Mouse (Mus musculus): ENCODE results near the gene Ror1. TPM values are rescaled to one million over a fixed set of nuclear protein-coding genes. Genes with fewer than 3 reads are reported as not detected.

The Ror1 gene
- polyA plus RNA-seq, 1 experiment = 0.12 TPM

DNA sequence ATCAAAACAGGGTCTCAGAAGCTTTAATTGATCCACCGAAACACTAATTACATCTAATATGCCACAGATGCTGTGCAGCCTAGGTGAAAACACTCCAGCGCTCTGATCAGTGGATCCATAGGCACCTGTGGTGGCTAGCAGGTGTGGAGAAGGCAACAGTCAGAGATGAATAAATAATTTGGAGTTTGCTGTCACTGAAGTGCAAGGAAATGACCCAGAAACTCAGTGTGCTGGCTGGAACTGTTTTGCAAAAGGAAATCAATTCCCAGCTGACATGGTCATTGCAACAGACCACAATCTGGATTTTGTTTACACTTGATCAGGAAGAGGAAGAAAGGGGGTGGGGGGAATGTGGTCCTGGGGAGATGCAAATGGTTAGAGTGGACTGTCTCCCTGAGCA lies 273.1 kb downstream of the Ror1 start:
- no peaks in the 10 kb centered on the region for H3K36me3 ChIP-seq (ENCODE audit: control insufficient read depth, insufficient read depth, low read length)
- no peak overlapping the region for H3K4me3 ChIP-seq (ENCODE audit: control insufficient read depth, low read depth, low read length)
- H3K4me1 ChIP-seq (ENCODE audit: control insufficient read depth, insufficient read depth, low read length) = no peaks in the 10 kb centered on the region; the same call in none of the 2 replicates
- H3K27ac ChIP-seq (ENCODE audit: control insufficient read depth, insufficient read depth, low read depth, low read length) = no peak overlapping the region
- TF ChIP-seq CTCF (IDR thresholded peaks at IDR 0.05; ENCODE audit: control insufficient read depth, insufficient read depth, insufficient replicate concordance, low read depth, low read length) (no peak), POLR2A (IDR thresholded peaks at IDR 0.05; ENCODE audit: control insufficient read depth, low read depth, low read length) (no peak)
- H3K27me3 ChIP-seq (ENCODE audit: control insufficient read depth, insufficient read depth, low read length) = no peaks in the 10 kb centered on the region

DNA sequence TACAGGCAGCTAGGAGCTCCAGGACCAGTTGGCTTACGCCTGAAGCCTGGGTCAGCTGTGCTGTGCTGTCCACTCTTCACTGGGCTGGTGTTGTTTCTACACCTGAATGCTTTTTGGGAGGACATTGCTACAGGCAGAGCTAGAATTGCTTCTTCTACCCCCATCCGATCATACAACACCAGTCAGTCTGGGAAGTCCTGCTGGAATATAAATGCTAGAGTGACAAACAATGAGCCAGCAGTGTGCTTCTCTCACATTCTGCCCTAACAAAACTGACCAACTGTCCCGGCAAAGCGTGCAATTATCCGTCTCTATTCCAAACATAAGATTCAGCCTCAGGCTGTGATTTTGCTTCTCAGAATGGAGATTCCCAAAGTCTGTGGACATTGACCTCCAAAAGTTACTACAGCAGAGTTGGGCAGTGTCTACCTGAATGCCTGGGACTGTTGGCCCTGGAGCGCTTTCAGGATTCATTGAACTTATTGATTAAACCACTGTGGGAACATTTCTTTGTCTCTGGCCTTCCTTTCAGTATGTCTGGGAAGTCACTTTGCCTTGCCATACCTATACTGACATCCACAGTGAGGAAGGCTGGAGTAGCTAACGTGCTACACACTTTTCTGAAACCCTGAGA lies 274.1 kb downstream of the Ror1 start:
- H3K27me3 ChIP-seq (ENCODE audit: control insufficient read depth, insufficient read depth, low read length) = no peaks in the 10 kb centered on the region
- H3K27ac ChIP-seq (ENCODE audit: control insufficient read depth, insufficient read depth, low read depth, low read length) = no peak overlapping the region

DNA sequence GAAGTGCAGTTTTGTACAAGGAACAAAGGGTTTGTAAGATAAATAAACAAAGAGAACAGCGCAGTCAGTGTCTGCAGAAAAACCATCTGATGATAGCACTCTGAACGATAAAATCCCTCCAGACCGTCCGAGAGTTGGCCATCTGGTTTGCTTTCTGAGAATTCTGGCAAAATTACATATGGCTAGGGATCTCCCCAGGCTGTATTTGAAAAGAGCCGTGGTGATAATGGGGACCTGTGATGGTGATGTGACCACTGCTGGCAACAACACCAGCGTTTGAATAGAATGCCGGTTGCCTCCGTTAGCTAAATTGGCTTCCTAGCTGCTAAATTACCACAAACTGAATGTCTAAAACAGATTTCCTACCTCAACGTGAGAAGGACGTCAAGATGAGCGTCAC lies 277.2 kb downstream of the Ror1 start:
- Histone ChIP-seq H3K27ac (ENCODE audit: control insufficient read depth, insufficient read depth, low read depth, low read length) (no peak overlapping the region), H3K27me3 (ENCODE audit: control insufficient read depth, insufficient read depth, low read length) (no peaks in the 10 kb centered on the region), H3K4me3 (ENCODE audit: control insufficient read depth, low read depth, low read length) (no peak overlapping the region), H3K36me3 (ENCODE audit: control insufficient read depth, insufficient read depth, low read length) (no peaks in the 10 kb centered on the region), H3K4me1 (ENCODE audit: control insufficient read depth, insufficient read depth, low read length) (no peaks in the 10 kb centered on the region)
- TF ChIP-seq POLR2A (IDR thresholded peaks at IDR 0.05; ENCODE audit: control insufficient read depth, low read depth, low read length) (no peak), CTCF (IDR thresholded peaks at IDR 0.05; ENCODE audit: control insufficient read depth, insufficient read depth, insufficient replicate concordance, low read depth, low read length) (no peak)

More for the DNA sequence above, 274.1 kb downstream of the Ror1 start:
- Histone ChIP-seq H3K36me3 (ENCODE audit: control insufficient read depth, insufficient read depth, low read length) (no peaks in the 10 kb centered on the region), H3K4me3 (ENCODE audit: control insufficient read depth, low read depth, low read length) (no peak overlapping the region), H3K4me1 (ENCODE audit: control insufficient read depth, insufficient read depth, low read length) (no peaks in the 10 kb centered on the region; the same call in none of the 2 replicates)
- TF ChIP-seq CTCF (IDR thresholded peaks at IDR 0.05; ENCODE audit: control insufficient read depth, insufficient read depth, insufficient replicate concordance, low read depth, low read length) (no peak), POLR2A (IDR thresholded peaks at IDR 0.05; ENCODE audit: control insufficient read depth, low read depth, low read length) (no peak)

DNA sequence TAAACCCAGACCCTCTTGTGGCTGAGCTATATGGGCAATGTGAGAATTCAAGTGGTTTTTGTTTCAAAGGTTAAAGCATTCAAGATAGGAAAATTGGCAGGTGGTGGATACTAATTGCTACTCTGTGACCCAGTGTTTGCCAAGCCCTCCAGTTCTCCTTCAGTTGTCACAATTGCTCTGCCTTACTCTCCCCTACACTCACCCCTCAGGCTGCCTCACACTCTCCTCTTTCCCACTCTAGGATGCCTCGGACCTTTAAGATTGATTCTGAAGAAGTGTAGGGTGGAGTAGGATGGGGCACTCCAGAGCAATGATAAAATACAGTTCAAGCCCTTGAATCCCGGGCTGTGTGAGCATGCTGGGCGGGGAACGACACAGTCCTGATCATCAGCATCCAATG lies 278.2 kb downstream of the Ror1 start:
- TF ChIP-seq POLR2A (IDR thresholded peaks at IDR 0.05; ENCODE audit: control insufficient read depth, low read depth, low read length) (no peak), CTCF (IDR thresholded peaks at IDR 0.05; ENCODE audit: control insufficient read depth, insufficient read depth, insufficient replicate concordance, low read depth, low read length) (no peak)
- no peaks in the 10 kb centered on the region for H3K36me3 ChIP-seq (ENCODE audit: control insufficient read depth, insufficient read depth, low read length)
- no peaks in the 10 kb centered on the region for H3K27me3 ChIP-seq (ENCODE audit: control insufficient read depth, insufficient read depth, low read length)
- H3K27ac ChIP-seq (ENCODE audit: control insufficient read depth, insufficient read depth, low read depth, low read length) = no peak overlapping the region
- no peaks in the 10 kb centered on the region for H3K4me1 ChIP-seq (ENCODE audit: control insufficient read depth, insufficient read depth, low read length)
- no peak overlapping the region for H3K4me3 ChIP-seq (ENCODE audit: control insufficient read depth, low read depth, low read length)

DNA sequence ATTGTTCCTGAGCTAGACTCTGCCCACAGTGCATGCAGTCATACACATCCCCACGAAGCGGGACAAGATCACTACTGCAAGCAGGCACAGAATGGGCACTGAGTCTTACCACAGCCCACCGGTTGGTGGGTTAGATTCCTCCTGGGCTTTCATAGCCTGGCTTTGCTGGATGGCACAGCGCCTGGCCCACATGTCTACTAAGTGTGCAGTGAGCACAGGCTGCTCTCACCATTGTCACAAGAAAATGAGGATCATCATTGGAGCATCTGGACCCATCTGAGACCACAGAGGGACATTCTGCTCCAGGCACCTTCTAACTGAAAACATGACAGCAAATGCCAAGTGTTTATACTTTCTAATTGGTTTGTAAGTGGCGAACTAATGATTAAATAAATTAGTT lies 279.7 kb downstream of the Ror1 start:
- TF ChIP-seq CTCF (IDR thresholded peaks at IDR 0.05; ENCODE audit: control insufficient read depth, insufficient read depth, insufficient replicate concordance, low read depth, low read length) = no peak
- no peak for TF ChIP-seq POLR2A (IDR thresholded peaks at IDR 0.05; ENCODE audit: control insufficient read depth, low read depth, low read length)
- no peaks in the 10 kb centered on the region for H3K27me3 ChIP-seq (ENCODE audit: control insufficient read depth, insufficient read depth, low read length)
- H3K27ac ChIP-seq (ENCODE audit: control insufficient read depth, insufficient read depth, low read depth, low read length) = no peak overlapping the region
- H3K4me3 ChIP-seq (ENCODE audit: control insufficient read depth, low read depth, low read length) = no peak overlapping the region
- H3K36me3 ChIP-seq (ENCODE audit: control insufficient read depth, insufficient read depth, low read length) = no peaks in the 10 kb centered on the region
- H3K4me1 ChIP-seq (ENCODE audit: control insufficient read depth, insufficient read depth, low read length) = no peaks in the 10 kb centered on the region

DNA sequence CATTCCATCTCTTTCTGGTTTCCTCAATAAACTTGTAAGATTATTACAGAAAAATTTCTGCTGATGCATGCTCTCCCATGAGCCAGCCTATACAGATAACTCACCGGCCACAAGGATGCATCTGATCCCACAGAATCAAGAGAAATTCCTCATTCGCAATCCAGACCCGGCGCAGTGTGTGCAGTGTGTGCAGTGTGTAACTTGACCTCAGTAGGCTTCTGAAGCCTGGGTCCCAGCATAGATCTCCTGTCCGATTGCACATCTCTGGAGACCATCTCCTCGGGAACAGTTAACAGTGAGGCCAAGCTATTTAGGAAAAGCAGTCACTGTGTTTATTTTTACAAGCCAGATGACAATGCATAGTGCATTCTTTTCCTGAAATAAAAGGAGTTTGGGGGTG lies 280.6 kb downstream of the Ror1 start:
- TF ChIP-seq POLR2A (IDR thresholded peaks at IDR 0.05; ENCODE audit: control insufficient read depth, low read depth, low read length) (no peak), CTCF (IDR thresholded peaks at IDR 0.05; ENCODE audit: control insufficient read depth, insufficient read depth, insufficient replicate concordance, low read depth, low read length) (no peak)
- Histone ChIP-seq H3K27me3 (ENCODE audit: control insufficient read depth, insufficient read depth, low read length) (no peaks in the 10 kb centered on the region), H3K36me3 (ENCODE audit: control insufficient read depth, insufficient read depth, low read length) (no peaks in the 10 kb centered on the region), H3K4me3 (ENCODE audit: control insufficient read depth, low read depth, low read length) (no peak overlapping the region), H3K27ac (ENCODE audit: control insufficient read depth, insufficient read depth, low read depth, low read length) (no peak overlapping the region), H3K4me1 (ENCODE audit: control insufficient read depth, insufficient read depth, low read length) (no peaks in the 10 kb centered on the region)

DNA sequence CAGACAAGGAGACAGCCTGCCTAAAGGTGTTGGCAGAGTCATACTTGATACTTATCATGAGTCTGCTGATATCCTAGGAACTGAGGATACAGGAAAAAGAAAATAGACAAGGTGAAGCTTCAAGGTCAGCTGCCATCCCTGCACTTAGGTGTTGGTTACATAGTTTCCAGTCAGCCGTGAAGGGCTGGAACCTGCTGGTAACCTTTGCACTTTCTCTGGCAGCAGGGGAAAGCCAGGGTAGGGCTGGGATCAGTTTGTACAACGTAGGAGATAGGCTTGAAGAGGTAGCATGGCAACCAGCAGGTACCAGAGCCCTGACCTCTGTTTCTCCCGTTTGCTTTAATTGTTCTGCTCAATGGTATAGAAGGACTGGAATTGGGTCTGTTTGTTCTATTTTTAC lies 281.6 kb downstream of the Ror1 start:
- TF ChIP-seq POLR2A (IDR thresholded peaks at IDR 0.05; ENCODE audit: control insufficient read depth, low read depth, low read length) = no peak
- no peak for TF ChIP-seq CTCF (IDR thresholded peaks at IDR 0.05; ENCODE audit: control insufficient read depth, insufficient read depth, insufficient replicate concordance, low read depth, low read length)
- Histone ChIP-seq H3K36me3 (ENCODE audit: control insufficient read depth, insufficient read depth, low read length) (no peaks in the 10 kb centered on the region), H3K4me1 (ENCODE audit: control insufficient read depth, insufficient read depth, low read length) (no peaks in the 10 kb centered on the region), H3K4me3 (ENCODE audit: control insufficient read depth, low read depth, low read length) (no peak overlapping the region), H3K27me3 (ENCODE audit: control insufficient read depth, insufficient read depth, low read length) (no peaks in the 10 kb centered on the region), H3K27ac (ENCODE audit: control insufficient read depth, insufficient read depth, low read depth, low read length) (no peak overlapping the region)
